Mouse (Mus musculus): ENCODE data around the gene Tom1l1.

Gene Tom1l1

DNA sequence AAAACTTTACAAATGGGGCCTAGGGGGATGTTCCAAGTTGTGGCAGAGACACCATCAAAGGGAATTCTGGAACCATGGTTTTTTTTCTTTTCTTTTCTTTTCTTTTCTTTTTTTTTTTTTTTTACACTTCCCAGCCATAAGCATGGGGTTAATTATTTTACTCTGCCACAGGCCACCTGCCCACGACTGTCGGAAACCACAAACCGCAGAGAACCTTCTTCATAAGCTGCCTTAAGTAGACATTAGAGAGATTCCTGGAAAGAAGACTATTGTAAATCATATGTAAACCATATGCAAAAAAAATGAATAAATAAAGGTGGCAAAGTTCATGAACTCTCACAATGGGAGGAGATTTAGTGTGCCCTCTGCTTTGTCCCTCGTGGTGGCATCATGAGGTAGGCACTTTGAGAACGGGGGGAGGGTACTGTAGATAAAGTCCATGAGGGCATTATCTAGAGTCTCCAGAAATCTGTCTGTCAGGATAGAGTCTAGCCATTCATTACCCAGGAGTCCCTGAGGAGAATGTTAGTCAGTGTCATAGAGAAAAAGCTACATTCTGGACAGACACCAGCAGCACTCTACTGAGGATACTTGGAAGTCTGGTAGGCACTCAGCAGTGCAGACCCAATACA, 12.6 kb downstream of the Tom1l1 start:
- intact Hi-C loops (cut with DNase I) = no loop called here

DNA sequence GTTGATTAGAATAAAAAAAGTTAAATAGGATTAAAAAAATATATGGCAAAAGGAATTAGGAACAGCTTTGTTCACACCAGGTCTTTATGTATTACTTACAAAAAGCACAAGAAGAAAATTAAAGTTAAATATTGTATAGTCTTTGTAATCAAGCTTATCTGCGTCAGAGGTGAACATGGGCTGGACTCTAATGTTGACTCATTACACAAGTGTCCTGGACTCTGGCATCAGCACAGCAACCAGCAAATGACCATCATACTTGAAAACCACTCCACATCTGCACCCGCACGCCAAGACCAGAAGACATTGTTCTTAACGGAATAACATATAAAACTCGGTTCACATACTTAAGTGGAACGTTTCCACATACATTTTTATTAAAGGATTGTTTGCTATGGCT, 20.8 kb downstream of the Tom1l1 start:
- intact Hi-C loops (cut with DNase I) = no loop called here

DNA sequence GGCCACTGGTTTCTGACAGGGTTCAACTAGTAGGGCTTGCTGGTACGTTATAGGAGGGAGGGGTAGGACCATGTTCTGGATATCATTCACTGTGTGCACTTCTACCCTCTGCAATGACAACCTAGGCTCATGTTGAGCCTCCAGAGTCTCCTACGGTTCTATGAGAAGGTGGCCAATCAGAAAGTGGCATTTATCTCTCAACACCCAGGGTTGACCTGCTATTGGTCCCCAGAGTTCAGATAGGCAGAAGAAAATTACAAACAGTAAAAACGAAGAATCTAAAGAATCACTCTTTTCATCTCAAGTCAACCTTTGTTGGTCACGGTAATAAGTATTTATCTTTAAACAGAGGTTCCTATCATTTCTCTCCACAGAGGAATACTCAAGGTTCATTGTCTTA, 21.2 kb downstream of the Tom1l1 start:
- intact Hi-C loops (cut with DNase I) = no loop called here

DNA sequence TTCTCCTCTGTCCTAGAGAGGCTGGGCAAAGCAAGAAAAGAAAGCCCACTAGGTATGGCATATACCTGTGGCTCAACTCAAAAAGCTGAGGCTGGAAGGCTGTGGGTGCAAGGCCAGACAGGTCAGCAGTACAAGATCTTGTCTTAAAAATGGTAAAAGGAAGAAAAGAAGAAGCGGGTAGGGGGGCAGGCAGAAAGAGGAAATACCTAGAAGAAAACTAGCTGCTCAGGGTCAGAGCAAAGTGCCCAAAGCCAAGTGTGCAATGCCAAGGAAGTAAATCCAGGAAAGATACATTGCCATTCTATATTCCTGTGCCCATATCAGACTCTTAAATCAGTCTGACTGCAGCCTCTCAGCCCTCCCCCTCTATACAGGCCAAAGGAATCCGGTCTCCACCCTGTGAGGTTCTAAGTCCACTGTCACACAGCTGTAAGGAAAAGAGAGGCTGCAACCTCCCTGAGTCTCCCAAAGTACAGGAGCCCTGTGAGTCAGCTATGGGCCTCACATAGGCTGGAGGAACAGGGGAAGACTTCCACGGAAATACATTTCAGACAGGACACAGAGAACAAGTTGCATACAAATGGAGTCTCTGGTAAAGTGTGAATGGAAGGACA, 21.9 kb downstream of the Tom1l1 start:
- intact Hi-C loops (cut with DNase I) = no loop called here

DNA sequence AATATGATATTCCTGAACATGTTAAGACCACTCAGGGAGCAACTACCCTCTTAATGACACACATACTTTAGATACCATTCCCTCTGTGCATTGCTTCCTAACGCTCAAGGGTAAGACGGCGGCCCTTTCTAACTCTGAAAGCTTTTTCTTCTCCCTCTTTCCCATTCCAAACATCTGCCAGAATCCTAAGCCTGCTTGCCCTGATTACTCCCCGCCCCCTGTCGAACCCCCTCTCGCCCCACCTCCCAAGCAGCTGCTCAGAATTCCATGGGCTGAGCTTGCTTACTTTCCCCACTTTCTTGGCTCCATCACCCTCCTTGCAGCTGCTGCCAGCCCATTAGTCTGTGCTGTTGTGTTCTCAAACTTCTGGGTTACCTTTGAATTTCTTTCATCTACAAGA, 23.0 kb downstream of the Tom1l1 start:
- intact Hi-C loops (cut with DNase I) = no loop called here

DNA sequence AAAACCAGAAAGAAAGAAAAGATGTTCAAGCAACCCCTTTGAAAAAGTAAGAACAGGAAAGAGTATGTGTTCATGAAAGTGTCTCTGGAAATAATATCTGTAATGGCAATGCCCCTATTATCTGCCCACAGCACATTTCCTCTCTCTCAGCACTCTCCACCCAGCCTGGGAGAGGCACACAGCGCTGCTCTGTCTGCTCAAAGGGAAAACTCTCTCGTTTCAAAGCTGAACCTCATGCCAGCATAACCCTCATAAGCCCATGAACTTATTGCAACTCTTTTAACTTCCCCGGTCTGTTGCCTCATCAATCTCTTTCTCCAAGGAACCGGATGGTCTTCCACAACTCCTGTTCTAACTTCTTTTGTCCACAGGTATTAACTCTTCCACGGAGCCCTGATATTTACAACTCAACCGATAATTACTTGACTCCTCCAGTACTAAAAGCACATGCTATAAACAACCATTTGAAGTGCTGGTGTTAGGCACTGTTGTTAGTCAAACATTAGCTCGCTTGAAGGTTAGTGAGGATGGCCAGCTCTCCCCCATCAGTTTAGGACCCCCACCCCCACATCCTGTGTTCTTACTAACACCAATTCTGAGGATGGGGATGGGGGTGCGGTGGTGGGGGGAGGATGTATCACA, 23.7 kb downstream of the Tom1l1 start:
- intact Hi-C loops (cut with DNase I) = no loop called here

DNA sequence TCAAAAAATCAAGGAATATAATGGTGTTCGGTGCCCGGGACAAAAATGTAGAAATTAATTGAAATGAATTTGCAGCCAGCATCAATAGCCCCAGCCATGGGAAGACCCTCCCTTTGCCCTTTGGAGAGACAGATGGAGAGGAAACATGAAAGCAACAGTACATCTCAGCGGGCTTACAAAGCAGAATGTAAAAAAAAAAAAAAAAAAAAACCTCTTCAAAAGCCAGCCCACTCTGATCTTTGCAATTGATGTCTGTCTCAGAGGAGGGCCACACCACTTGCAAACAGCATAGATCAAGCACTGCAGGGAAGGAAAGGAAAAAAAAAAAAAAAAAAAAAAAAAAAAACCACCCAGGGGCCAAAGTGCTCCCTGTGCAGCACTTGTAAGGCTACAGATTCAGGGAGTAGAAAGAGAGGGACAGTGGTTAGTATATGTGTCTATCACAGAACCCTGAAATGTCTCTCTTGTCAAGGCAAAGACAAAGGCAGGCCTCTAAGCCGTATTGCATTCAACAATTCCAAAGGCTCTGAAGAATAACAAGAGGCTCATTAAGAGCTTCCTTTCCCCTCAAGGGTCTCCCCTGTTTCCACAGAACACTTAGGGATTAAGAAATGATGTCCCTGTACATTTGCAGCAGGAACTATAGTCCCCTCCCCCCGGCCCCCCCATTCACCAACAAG, 24.4 kb downstream of the Tom1l1 start:
- intact Hi-C loops (cut with DNase I) = no loop called here

DNA sequence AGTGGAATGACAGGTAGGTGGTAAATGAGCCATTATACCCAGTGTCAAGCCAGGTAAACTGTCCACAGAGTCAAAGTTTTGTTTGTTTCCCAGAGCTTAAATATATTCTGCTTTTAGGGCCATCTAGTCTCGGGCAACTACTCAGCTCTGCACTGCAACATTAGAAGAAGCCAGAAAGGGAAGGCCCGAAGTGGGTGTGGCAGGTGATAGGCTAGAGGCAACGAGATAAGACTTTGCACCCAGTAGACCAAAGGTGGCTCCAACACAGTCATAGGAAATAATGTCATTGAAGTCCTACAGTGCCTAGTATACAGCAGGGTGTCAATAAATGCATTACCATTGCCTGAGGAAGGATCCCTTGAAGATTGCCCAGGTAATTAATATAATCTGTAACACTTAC, 25.1 kb downstream of the Tom1l1 start:
- intact Hi-C loops (cut with DNase I) = no loop called here

DNA sequence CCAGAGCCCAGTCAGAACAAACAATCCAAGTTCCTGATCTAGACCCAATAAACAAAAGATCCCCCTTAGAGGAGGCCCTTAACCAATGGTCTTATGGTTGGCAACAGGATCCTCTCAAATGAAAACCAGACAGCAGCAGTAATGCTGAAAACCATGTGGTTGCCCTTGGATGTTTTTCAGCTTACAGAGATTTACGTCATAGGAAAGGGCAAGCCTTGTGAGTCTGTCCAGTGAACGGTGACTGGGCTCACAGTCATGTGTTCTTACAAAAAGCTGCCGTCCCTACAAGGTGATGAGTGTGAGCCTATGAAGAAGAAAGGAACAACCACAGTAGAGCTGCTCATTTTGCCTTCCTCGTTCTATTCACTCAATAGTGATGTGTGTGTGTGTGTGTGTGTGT, 27.5 kb downstream of the Tom1l1 start:
- intact Hi-C loops (cut with DNase I) = no loop called here

DNA sequence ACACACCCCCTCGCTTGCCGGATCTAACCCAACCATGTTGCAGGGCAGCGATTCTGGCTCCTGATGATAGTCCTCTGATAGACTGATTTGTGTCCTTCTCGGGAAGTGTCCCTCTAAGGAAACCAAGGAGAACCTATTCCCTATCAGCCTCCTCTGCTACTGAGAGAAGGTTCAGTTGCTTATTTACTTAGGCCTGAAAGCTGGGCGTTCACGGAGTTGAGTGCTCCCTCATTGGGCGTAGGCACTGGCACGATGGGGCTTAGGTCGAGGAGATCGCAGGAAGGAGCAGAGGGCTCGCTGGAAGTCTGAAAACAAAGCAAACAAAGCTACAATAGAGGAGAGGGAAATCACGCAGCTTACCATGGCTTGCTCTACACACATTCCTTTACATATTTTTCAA, 30.6 kb downstream of the Tom1l1 start:
- intact Hi-C loops (cut with DNase I) = no loop called here

DNA sequence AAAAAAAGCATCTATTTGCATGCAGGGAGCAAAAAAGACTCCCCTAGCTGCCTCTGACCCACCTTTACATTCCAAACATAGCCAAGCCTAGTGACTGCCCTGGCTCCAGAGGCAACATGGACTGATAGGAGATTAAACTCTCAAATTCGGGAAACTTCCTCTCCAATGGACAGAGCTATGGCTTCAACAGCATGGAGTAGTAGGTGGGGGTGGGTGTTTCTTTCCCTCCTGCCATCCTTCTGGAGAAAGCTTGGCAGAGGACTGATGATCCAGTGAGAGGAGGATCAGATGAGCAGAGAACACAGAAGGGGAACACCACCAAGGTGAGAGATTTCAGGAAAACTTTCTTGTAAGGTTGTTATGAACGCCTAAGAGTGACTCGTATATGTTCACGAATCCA, 35.6 kb downstream of the Tom1l1 start:
- intact Hi-C loops (cut with DNase I) = no loop called here

DNA sequence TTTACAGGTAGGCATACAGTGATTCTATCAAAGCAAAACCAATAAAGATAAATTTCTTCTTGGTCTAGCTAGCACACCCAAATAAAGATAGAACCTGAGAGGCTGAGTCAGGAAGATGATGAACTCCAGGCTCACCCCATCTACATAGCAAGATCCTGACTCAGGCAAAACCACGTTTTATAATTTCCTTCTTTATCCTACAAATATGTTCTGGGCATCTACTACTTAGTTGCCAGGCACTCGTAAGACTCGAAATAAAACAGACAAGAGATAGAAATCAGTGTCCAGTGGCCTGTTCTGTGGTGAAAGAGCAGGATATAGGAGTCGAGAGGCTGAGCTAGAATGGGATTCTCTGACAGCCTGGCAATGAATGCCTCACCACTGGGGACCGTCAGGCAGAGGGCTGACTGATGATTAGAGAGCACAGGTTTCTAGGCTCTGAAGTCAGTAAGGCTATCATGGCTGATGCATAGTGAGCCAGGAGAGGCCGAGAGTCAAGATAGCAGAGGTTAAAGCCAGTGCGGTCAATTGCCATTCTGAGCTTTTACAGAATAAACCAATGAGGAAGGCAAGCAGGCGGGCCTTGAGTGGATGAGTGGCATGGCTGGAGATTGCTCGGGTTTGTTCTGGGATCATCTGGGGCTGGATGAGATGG, 37.8 kb downstream of the Tom1l1 start:
- intact Hi-C loops (cut with DNase I) = no loop called here

DNA sequence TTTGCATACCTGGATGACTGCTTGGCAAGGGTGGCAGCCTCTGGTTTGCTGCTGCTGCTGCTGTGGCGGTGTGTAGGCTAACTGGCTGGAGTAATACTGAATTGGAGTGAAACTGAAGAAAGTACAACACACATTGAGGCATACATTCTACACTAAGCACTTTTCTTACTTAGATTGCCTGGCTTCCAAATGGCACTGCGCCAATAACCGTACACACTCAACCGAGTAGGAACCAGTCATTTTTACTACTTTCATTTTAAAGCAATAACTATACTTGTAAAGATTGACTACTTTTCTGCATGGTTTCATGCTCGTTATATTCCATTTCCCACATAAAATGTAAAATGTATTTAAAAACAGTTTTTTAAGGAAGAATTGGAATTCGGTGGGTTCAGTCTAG, 38.4 kb downstream of the Tom1l1 start:
- intact Hi-C loops (cut with DNase I) = no loop called here

DNA sequence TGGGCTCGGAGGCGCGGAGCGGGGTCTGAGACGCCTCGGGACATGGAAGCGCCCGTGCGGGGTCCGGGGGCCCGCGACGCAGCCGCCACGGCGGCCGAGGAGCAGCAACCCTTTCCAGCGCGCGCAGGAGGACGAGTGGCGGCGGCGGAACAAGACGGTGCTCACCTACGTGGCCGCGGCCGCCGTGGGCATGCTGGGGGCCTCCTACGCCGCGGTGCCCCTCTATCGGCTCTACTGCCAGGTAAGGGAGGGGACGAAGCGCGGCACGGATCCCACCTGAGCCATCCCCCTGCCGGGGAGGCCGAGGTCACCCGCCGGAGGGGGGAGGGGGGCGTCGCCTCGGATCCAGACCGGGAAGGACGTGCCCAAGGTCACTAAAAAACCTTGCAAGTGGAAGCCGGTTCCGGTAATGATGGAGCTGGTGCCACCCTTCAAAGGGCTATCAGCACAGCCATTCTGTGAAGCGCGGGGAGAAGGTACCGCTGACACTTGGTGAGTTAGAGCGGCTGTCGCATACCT, 49.8 kb downstream of the Tom1l1 start:
- intact Hi-C loops (cut with DNase I) = no loop called here

DNA sequence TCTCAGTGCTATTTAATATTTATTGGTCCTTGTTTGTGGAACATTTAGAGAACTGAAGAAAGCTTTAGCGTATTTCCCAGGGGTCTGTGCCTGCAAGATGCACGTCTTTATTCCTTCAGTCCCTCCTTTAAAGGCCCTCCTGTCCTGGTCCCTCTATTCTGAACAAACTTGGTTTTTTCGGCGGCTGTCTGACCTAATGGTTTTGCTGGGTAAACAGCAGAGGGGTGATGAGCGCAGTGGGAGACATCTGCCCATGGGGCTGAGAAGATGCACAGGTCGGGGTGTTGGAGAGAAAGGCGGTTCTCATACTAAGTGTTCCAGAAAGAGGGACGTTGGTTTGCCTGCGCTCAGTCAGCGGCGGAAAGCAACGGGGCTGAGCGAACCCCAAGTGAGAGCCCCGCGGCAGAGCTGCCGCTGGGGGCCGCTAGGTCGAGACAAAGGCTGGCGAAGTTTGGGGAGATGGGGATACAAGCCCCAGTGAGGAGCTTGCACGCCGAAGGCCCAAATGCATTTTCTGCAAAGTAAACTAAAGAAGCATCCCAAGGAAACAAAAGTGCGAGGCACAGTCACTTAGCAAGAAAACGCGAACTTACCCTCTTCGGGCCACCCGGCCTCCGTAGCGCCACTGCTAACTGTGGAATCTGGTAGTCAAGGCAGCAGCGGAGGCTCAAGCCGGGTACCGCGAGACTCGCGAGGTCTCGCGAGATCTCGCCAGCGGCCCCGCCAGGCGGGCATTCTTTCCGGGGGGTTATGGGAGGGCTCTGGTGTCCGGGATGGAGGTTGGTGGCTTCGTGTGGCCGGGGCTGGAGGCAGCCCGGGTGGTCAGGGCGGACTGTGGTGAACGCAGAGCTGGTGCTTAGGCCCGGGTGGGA, 50.5 kb downstream of the Tom1l1 start, which contains the start of the genes Stxbp4 and Cox11:
Stxbp4 (minus strand) TSS at position 645 of the 872 bp plus-strand sequence.
Cox11 (plus strand) TSS at position 734 of the 872 bp plus-strand sequence.
- intact Hi-C loops (cut with DNase I) = no loop called here

DNA sequence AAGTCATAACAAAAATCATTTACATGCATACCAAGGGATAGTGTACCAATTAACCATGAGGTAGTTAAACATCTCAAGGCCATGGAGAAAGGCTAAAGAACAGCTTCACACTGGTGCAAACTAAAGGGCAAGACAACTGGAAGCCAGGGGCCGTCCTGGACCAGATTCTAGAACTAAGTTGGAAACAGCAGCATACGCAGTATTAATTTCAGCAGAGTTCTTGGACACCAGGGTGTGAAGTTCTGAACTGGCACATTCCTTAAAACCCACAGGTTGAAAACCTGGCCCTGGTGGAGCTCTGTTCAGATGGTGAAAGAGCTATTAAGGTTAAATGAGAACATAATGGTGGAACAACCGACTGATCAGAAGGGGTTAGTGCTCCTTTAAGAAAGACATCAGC, 53.5 kb downstream of the Tom1l1 start:
- intact Hi-C loops (cut with DNase I) = no loop called here

DNA sequence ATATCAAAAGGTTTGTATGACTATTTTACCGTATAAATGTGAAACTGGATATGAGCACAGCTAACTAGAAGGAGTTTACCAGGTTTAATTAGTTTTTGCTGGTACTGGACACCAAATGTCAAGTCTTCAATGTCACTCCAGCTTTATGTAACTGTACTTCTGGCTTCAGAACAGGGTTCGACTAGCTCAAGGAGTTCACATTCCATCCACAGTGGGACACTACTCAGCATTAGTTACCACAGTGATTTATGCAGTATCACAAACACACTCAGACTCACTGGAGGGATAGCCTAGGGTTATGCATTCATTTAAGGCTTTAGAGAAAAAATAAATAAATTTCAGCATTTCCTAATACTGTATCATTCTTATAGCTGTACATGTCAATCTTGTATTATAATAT, 55.7 kb downstream of the Tom1l1 start:
- intact Hi-C loops (cut with DNase I) = no loop called here

DNA sequence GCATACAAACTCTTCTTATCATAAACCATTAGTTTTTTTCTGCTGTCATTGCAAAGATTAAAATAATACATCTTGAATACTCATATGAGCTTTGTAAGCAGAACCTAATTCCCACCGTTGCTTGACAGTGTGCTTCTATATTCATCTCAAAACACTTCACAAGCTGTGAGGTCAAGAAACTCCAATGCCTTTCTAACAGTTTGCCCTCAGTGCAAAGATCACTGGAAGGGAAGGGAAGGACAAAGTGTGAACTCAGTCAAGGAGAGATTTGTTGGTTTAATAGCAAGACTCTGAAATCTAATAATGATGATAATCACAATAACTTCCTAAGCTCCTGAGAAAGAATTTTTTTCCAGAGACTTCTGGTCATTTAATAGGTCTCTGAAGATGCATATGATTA, 60.4 kb downstream of the Tom1l1 start:
- intact Hi-C loops (cut with DNase I) = no loop called here

DNA sequence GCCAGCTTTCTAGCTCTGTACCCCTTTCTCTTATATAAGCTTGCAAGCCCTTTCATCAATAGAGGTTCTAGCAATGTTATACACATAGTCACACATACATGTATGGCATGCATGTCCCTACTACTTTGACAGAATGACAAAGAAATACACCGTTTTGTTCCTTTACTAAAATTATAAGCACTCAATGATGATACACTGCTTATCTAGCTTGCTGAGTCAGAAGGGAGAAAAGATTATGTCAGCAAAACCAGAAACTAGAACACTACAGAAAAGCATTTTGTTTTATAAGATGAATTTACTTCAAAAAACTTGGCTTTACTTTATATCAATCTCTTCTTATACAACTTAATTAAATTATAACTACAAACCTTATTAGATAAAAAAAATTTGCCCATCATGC, 63.0 kb downstream of the Tom1l1 start:
- intact Hi-C loops (cut with DNase I) = no loop called here

DNA sequence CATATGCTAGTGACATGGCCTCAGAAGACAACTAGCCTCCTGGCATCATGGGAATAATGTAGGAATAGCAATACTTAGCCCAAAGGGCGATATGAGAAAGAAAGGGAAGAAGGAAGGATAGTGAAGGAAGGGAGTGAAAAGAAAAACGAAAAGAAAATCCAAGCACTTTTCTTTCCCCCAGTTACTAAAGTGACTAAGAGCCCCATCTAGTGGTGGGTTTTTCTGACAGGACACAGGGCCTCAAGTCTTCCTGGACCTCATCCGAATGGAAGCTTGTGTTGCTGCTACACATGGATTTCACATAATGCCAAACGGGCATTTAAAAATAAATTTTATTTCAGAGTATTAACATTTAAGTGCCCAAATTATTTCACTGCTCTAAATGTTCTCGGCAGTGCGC, 64.7 kb downstream of the Tom1l1 start:
- intact Hi-C loops (cut with DNase I) = no loop called here

DNA sequence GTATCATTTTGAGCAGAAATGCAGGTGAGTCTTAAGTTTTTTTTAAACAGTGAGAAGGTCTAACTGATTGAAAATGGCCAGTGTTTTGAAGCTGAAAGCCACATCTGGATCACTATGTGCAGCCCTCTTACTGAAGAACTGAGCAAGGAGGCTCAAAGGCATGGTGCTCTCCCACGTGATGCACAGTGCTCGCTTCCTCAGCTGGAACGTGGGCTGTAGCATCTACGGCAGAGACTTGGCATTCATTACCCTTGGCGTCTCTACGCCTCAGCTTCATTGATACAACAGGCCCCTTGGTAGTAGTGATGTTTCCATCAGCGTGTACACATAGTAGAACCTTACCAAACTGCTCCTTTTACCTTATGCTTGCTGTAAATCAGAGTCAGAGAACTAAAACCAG, 65.7 kb downstream of the Tom1l1 start:
- intact Hi-C loops (cut with DNase I) = no loop called here
